Mouse (Mus musculus) activated CD4-positive, CD25-positive, alpha-beta regulatory T cell (primary cell): ENCODE data around the gene Vmn2r30. TPM values are rescaled to one million over a fixed set of nuclear protein-coding genes. Genes with fewer than 3 reads are reported as not detected.

Experiments used
- polyA plus RNA-seq, 2 experiments: library from polyadenylated mRNA; unstranded; fragments of 100-300 nt; shearing (Covaris generic); gene quantifications; one replicate each; pipeline ENCODE4 v1.2.1; 2017

The Vmn2r30 gene
- polyA plus RNA-seq, result not detected

DNA sequence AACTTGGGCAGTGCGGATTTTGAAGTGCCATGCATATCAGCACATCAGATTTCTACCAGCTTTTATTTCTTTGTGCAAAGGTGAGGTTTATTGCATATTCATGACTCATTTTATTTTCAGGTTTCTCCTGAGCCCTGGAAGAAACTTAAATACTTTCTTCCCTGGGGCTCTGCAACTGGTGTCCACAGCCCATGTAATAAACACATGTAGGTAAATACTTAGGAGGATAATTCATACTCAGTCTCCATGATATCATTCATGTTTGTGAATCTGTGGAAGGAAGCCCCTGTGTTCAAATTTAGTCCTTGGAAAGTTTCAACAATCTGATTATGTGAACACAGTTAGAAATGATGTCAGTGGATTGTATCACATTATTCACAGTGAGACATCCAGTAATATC, at the start of gene Vmn2r30:
Gene Vmn2r30 (minus strand): TSS at position 101 of the 400 bp plus-strand sequence.

DNA sequence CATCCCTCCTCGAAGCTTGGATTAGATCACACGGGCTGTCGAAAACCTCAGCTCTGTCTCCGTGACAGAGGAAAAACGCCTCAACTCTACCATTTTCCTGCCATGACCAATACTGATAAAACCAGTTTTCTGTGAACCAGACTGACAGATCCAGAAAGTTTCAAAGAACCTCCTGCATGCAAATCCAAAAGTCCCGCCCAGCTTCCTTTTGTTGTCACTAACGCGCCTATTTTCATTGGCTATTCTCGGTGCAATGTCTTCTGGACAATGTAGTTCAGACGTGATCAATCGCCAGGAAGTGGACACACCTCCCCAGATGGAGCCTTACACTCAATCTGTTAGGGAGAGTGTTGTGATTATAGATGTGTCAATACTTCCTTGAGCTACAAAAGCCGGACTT, 37.0 kb upstream of the Vmn2r30 start, which contains the start of gene Gm45783:
Gene Gm45783 (minus strand): TSS at position 143 of the 400 bp plus-strand sequence.

DNA sequence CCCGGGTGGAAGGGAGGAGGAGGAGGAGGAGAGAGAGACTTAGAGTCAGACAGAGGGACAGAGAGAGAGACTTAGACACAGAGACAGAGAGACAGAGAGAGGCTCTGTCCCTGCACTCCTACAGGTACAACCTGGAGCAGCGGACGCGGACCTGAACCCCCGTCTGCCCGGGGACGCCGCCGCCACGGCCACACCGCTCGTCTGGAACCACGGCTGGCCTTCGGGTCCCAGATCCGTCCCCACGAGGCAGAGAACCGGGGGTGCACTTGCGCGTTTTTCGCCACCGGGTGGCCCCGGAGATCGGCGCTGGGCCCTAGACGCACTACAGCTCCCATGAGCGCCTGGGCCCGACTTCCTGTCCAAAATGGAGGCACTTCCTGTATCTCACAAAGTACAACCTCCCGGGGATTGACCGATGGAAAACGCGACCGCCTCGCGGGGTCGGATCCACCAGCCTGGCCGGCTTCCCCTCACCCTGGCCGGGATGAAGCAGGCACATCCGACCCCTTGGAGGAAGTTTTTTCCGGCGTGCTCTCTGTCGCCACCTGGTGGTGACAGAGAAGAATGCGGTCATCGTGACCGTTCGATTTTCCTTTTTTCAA, 59.3 kb downstream of the Vmn2r30 start, which contains the start of gene Gm45844:
Gene Gm45844 (minus strand): TSS at position 324 of the 602 bp plus-strand sequence.

Other genes with a start within 250 kb of the Vmn2r30 start
- 10 to 100 TPM; 22.0 to 30.9 TPM for gene Zfp954, start 216.1 kb downstream of the Vmn2r30 start, polyA plus RNA-seq
- 1 to 10 TPM; 5.1 to 6.2 TPM for gene Zfp773, start 200.9 kb downstream of the Vmn2r30 start, polyA plus RNA-seq
- gene Zfp418, start 166.3 kb downstream of the Vmn2r30 start, polyA plus RNA-seq, result 1 to 10 TPM; 1.0 to 2.0 TPM
- 1 to 10 TPM; 3.5 to 4.8 TPM for gene Zfp772, start 127.6 kb downstream of the Vmn2r30 start, polyA plus RNA-seq
- under 1 TPM; 0.36 to 0.87 TPM for gene Vmn2r29, start 90.3 kb downstream of the Vmn2r30 start, polyA plus RNA-seq
- under 1 TPM; 0.45 to 0.68 TPM for gene Gm45844, start 59.3 kb downstream of the Vmn2r30 start, polyA plus RNA-seq
- gene Clcn4, start 36.8 kb downstream of the Vmn2r30 start, polyA plus RNA-seq, result 10 to 100 TPM; 65.3 to 66.1 TPM
- not detected for gene Gm45783, start 37.0 kb upstream of the Vmn2r30 start, polyA plus RNA-seq
- under 1 TPM; 0.08 to 0.31 TPM for gene Vmn2r31, start 62.1 kb upstream of the Vmn2r30 start, polyA plus RNA-seq
- not detected for gene Vmn2r32, start 142.4 kb upstream of the Vmn2r30 start, polyA plus RNA-seq
- under 1 TPM in 1 of 2 experiments, not detected in 1; 0.14 TPM for gene Vmn2r33, start 229.2 kb upstream of the Vmn2r30 start, polyA plus RNA-seq